Mouse (Mus musculus): ENCODE data around the gene Cx3cr1.

- TF ChIP-seq CTCF (conservative IDR thresholded peaks at IDR 0.05; ENCODE audit: low read length) (no peak), POU5F1 (IDR thresholded peaks at IDR 0.05; ENCODE audit: borderline replicate concordance, low read length) (no peak), NANOG (IDR thresholded peaks at IDR 0.05; ENCODE audit: borderline replicate concordance, low read length) (no peak)
These were observed 5.4 kb downstream of the Cx3cr1 start for GRCm38 (mm10) chr9:120064317-120064716.
